Mouse (Mus musculus) spleen, embryonic (tissue): ENCODE data around the gene Srrt.

ENCODE experiments used
- CTCF ChIA-PET: fragments of 350-600 bp; sonication (Branson Sonifier 250); formaldehyde crosslinking; loops from one replicate; lab custom pipeline; 2022; lab: Charles Lee

Gene Srrt

GRCm38 (mm10) chr5:137338663-137339289, 31.3 kb upstream of the Srrt start:
- CTCF ChIA-PET = interaction anchor here (0.5 to 0.7 kb wide), 3 partner anchors 37 to 1545 kb away, joined by 3 to 8 read pairs (median 3); no protein-coding TSS in a partner anchor

DNA sequence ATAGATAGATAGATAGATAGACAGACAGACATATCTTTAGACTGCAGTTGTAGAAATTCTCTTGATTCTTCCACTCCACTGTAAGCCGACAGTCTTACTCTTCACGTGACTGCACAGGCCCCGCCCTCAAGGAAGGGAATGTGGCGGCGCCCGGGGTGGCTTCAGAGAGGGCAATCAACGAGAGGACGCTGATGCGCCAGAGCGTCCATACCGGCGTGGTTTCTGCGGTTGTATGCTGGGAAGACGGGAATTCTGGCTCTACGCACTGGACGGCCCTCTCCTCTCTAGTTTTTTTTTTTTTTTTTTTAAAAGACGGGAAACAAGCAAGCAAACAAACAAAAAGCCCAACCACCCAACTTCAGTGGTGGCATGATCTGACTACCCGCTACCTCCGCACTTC, 30.8 kb upstream of the Srrt start:
- CTCF ChIA-PET = interaction anchor here (0.5 to 0.7 kb wide), 3 partner anchors 36 to 1544 kb away, joined by 3 to 8 read pairs (median 3); no protein-coding TSS in a partner anchor

DNA sequence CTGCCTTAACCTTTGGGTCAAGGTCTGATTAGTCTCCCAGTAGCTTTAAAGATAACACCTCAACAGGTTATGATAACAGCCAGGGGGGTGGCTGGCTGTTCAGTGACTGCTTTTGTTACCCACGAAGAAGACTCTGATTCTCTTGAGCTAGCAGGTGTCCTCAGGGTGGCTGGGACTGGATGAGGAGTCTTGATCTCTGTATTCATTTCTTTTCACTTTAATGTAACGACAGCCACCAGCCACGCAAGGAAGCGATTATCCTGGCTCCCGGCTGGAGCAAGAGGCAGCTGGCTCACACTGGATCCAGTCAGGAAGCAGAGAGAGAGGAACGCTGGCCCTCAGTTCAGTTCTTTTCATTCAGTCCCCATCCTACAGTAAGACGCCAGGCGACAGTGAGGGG, 29.7 kb upstream of the Srrt start:
- CTCF ChIA-PET = no interaction called here

DNA sequence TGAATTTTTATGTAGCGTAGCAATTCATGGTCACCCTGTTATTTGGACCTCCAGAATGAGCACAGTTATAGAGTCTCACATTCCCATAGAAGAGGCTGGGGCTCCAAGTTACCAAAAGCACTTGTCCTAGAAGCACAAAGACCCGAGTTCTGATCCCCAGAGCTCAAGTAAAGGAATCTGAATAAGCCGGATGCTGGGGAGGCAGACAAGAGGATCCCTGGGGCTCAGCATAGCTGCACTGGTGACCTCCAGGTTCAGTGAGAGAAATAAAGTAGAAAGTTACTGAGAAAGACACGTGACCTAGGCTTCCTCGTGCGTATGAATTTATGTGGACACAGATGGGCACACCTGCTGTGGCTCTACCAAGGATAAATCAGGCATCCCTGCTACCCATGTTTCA, 27.6 kb upstream of the Srrt start:
- CTCF ChIA-PET = no interaction called here

DNA sequence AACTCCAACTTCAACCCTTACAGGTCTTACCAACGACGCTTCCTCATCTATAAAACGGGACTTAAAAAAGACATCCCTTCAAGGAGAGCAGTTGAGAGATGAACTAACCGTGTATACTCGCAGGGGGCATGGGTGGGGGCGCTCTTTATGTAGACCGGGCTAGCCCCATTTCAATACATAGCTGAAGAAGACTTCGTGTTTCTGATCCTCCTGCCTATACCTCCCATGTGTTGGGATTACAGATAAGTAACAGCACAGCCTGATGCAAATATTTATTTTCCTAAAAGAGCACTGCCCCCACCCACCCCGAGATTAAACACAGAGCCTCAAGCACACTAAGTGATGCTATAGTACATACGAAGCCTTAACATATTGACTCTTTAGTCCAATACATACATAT, 26.8 kb upstream of the Srrt start:
- CTCF ChIA-PET = interaction anchor here (1.5 kb wide), 1 partner anchor 8 kb away, joined by 7 read pairs; no protein-coding TSS in a partner anchor

GRCm38 (mm10) chr5:137333512-137334174, 26.2 kb upstream of the Srrt start, which contains the start of gene Slc12a9:
Gene Slc12a9, minus strand, starts transcription at chr5:137333597.
- CTCF ChIA-PET = interaction anchor here (1.5 kb wide), 1 partner anchor 8 kb away, joined by 7 read pairs; no protein-coding TSS in a partner anchor

DNA sequence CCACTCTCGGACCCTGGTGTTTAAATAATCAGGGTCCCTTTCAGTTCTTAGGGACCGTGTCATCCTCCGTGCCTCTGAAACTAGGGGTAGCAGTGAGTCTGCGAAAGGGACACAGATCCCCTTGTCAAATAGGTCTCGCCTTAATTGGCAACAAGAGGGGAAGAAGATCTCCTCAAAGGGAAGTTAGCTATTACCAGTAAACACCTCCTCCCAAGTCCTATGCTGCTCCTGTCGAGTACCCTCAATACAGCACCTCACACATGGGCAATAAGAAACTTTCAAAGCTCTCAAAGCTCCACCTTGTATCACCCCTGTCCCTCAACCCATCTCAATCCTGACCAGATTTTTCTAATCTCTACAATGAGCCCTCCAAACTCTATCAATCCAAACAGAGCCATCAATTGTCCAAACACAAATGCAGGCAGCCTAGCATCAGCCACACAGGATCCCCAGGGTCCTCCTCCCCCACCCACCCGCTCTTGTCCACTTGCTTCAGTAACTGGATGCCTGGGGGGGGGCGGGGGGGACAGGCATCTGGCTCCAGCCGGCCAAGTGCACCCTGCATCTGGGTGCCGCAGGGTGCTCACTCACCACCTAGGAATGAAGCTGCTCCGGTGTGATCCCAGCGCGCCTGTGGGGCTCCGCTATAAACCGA, 25.5 kb upstream of the Srrt start:
- CTCF ChIA-PET = interaction anchor here (0.9 to 1.5 kb wide), 2 partner anchors 9 to 26 kb away, joined by 3 to 7 read pairs; no protein-coding TSS in a partner anchor

- CTCF ChIA-PET = interaction anchor here (0.6 kb wide), 1 partner anchor 130 kb away, joined by 4 read pairs; no protein-coding TSS in a partner anchor
Observed at GRCm38 (mm10) chr5:137330910-137331309, 23.4 kb upstream of the Srrt start.

DNA sequence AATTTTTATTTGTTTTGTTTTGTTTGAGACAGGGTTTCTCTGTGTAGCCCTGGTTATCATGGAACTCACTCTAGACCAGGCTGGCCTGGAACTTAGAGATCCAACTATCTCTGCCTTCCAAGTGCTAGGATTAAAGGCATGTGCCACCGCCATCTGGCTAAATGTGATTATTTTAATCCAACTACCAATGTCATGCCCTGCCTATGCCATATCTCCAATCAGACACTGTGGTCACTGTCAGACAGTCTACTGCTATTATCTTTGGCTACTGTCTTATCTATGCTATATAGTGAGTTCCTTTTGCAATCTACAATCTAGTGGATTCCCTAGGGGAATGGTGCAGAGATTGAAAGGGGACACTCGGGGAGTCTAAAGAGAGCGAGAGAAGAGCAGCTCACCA, 13.5 kb upstream of the Srrt start:
- CTCF ChIA-PET = no interaction called here

DNA sequence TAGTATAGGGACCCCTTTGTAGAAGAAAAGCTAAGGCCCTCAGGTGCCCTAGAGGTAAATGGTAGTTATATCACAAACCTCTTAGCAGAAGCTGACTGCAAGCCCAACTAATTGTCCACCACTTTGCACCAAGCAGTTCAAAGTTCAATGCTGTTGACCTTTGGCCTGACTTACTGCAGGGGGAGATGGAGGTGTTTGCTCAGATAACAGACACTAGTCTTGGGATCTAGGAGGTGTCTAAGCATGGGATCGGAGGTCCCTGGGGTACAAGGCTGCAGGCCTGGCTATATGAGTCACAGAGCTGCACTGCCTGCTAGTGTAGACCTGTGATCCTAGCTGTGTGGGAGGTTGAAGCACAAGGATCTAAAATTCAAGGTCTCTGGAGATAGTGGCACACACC, 11.1 kb upstream of the Srrt start:
- CTCF ChIA-PET = no interaction called here

DNA sequence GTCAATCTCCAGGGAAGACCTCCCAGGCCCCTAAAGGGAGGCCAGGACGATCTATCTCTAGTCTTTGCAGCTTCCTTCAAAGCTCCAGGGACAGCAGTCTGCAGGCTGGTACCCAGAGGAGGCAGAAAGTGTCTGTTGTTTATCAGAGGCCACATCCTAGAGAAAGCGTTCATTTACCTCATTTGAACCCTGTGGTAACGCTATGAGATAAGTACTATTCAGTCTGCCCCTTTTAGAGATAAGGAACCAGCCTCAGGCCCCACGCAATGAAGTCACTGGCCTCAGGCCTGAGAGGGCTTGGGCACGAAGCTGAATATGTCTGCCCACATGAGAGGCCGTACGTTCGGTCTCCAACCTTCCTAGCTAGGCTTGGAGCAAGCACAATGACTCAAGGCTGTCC, 9.9 kb upstream of the Srrt start:
- CTCF ChIA-PET = interaction anchor here (0.6 kb wide), 1 partner anchor 128 kb away, joined by 4 read pairs; no protein-coding TSS in a partner anchor

DNA sequence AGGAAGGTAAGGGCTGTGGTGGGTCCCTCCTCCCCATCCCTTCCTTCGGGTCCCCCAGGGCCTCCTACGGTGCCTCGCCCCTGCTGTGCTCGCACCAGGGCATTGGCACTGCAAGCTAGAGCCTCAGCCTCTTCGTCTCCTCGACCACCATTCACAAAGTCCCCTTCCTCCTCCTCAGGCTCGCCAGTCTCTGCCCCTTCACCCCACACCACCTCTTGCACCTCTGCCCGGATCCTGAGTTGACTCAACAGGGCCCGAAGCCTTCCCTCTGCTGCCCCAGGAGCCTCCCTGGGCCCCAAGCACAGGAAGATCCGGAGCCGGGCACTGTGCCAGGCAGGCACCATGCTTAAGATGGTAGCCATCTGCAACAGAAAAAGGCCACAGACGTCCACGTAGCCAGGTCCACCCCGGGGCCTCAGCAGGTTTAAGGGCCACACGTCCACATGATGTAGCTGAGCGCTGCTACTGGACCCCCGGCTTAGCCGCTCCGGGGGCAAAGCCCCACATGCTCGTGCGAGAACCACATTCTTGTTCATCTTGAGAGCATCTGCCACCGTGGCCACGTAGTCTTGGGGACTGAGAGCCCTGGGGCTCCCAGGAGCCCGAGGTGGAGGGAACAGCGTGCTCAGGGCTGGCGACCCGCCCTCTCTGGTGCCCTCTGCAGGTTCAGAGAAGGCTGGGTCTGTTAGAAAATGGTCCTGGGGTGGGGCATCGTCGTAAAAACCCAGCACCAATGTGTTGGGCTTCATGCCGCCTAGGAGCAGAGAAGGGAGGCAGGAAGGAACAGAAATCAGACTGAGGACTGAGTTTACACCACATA, 7.8 kb upstream of the Srrt start:
- CTCF ChIA-PET = interaction anchor here (0.8 kb wide), 1 partner anchor 32 kb away, joined by 3 read pairs; no protein-coding TSS in a partner anchor

DNA sequence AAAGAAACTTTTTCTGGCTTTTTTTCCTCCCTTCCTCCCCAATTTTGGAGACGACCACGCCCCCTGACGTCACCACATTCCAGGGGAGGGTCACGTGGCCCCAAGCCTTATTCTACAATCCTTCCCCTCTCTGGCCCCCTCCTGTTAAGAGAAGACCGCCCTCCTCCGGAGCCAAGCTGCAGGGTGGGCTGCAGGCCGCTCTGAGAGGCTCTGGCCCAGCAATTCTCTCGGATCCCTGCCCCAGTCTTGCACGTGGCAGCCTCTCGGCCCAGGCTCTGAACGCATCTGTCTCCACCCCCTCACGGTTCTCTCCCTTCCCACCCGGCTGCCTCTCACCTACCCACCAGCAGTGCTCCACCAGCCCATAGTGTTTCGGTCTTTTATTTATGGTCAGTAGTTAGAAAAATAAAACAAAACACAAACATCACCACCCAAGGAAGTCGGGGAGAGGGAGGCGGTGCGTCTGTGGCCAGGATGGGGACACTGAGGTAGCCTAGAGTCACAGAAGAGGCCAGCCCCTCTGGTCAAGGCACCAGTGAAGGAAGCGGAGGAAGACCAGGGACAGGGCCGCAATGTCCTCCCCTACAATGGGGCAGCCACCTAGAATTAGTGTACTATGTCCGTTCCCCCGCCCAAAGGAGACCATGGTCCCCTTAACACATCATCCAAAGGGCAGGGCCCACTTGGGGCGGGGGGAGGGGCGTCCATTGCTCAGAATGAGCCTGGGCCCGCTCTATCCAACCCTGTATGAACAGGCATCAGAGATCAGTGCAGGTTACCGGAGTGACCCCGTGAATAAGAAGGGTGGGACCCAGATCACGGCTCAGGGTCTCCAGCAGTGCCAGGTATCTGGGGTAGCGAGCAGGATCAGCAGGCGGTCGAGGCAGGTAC, 7.0 kb upstream of the Srrt start, which contains the start of gene Trip6:
Trip6 (minus strand) TSS at position 212 of the 891 bp plus-strand sequence.
- CTCF ChIA-PET = no interaction called here

- CTCF ChIA-PET = no interaction called here
Observed at GRCm38 (mm10) chr5:137313466-137314192, 6.2 kb upstream of the Srrt start.

- CTCF ChIA-PET = interaction anchor here (1.5 kb wide), 1 partner anchor 14 kb away, joined by 3 read pairs; no protein-coding TSS in a partner anchor
Observed at GRCm38 (mm10) chr5:137308356-137308755, 882 bp upstream of the Srrt start.

- CTCF ChIA-PET = no interaction called here
Observed at GRCm38 (mm10) chr5:137306439-137307005, 952 bp downstream of the Srrt start.

DNA sequence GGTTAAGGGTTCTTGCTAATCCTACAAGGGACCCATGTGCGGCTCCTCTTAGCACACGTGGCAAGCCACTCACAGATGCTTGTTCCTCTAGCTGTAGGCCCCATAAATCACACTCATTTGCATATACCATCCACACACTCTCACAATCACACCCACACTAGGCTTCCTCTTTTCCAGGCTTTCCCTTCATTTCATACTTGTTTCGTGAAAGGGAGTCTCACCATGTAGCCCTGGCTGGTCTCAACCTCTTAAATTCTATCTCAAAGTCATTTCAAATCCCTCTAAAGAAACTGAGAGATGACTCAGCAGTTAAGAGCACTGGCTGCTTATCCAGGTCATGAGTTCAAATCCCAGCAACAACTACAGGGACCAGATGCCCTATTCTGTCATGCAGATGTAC, 1.7 kb downstream of the Srrt start:
- CTCF ChIA-PET = interaction anchor here (1.0 kb wide), 1 partner anchor 18 kb away, joined by 3 read pairs; the partner anchor contains the start of gene Ache

DNA sequence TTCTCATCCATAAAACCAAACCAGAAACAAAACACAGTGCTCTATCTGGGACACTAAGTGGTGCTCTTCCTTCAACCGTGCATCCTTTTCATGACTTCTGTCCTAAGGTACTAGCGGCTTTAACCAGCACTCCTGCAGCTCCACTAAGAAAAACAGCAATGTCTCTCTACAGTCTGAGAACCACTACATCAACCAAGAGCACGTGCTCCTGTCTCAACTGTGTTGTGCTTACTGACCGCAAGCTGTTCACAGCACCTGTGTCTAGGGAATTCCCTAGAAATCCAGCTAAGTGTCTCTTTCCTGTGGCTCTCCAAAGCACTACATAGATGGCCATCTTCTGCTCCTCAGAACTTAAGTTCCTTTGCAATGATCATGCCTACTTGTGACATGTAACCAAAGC, 2.7 kb downstream of the Srrt start:
- CTCF ChIA-PET = interaction anchor here (1.0 kb wide), 1 partner anchor 17 kb away, joined by 3 read pairs; the partner anchor contains the start of gene Ache

DNA sequence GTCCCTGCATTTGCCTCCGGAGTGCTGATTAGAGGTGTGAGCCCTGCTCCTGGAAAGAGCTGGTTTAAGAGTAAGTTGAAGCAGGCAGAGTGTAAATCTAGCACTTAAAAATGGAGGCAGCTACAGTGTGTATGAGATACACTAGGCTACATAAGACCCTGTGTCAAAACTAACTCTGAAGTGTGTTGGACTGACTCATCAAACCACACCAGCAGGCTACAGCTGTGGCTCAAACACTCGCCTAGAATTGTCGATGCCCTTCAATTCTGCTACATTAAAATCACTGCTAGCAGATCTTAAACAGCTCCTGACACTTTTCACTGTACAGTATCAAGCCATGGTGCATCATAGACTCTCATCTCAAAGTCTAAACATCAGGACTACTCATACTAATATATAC, 3.3 kb downstream of the Srrt start:
- CTCF ChIA-PET = no interaction called here
